Mouse (Mus musculus) liver, embryonic 14.5 days (tissue): ENCODE measurements at regions not wholly inside any gene's neighbourhood (a gene's known extent, or its start where the extent isn't known, plus 50 kb on each side); places are given as distances from the start of the nearest gene placed in this dataset.

Experiments used
- CTCF ChIP-seq: IDR thresholded peaks from 2 replicates; pipeline ENCODE4 v1.5.1; 2016; ENCODE audit warnings: antibody characterized with exemption, low read depth, control low read depth
- EP300 ChIP-seq: IDR thresholded peaks from 2 replicates; pipeline ENCODE4 v1.6.1; 2016; ENCODE audit warnings: antibody characterized with exemption, low read depth

DNA sequence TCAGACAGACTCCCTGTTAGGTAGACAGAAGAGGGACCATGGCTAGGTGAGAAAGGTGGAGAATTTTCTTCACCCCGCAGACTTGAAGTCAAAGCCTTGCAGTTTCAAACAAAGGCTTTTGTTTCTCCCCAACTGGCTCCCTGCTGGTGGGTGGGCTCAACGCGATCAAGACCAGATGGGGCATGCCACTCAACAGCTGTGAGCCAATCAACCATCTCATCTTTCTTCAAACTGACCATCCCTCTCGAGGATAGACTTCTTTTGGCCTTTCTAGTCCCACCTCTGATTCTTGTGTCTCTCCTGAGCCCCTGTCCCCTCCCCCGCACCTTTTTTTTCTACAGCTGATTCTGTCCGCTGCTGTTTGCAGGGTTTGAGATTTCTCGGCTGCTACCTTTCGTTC is 212.5 kb upstream of the Fermt1 start:
- TF ChIP-seq EP300 (no peak), CTCF (no peak)
